Mouse (Mus musculus): ENCODE data around the gene Cabin1.

DNA sequence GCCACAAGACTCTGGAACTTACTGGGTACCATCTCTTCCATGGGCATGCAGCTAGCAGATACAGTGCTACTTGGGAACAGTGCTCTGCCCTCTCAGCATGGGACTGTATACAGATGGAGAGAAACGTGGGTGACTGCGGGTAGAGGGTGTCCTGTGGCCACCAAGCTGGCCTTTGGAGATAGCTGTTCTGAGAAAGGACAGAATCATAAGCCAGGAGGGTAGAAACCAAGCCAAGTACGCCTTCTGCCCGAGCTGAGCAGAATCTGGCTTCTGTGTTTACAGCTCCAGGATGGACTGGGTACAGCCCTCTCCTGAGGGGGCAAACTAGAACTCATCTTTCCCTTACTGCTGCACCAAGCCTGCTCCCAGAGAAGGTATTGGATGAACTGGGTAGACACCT is 101.6 kb downstream of the Cabin1 start:
- no peak for TF ChIP-seq CTCF (IDR thresholded peaks at IDR 0.05; ENCODE audit: low read depth)
- TF ChIP-seq EP300 (IDR thresholded peaks at IDR 0.05; ENCODE audit: low read depth), result no peak
